Mouse (Mus musculus) testis, postnatal 14 days (tissue): ENCODE measurements at regions not wholly inside any gene's neighbourhood (a gene's known extent, or its start where the extent isn't known, plus 50 kb on each side); places are given as distances from the start of the nearest gene placed in this dataset.

Experiments
- DNase-seq: peaks from one replicate; pipeline ENCODE4 v3.0.0; 2021; ENCODE audit warnings: low spot score

GRCm38 (mm10) chr12:97921349-97922264 lies 337.7 kb downstream of the Galc start:
- no peak for DNase-seq

- no peak for DNase-seq
Measured at GRCm38 (mm10) chr12:97918416-97918815, 340.8 kb downstream of the Galc start.

- DNase-seq = no peak
Measured at GRCm38 (mm10) chr12:97915026-97915425, 344.2 kb downstream of the Galc start.

GRCm38 (mm10) chr12:97912730-97913129 lies 346.5 kb downstream of the Galc start:
- DNase-seq = no peak

- DNase-seq = no peak
Measured at GRCm38 (mm10) chr12:97899266-97899665, 360.0 kb downstream of the Galc start.

GRCm38 (mm10) chr12:97898178-97898577 lies 361.1 kb downstream of the Galc start:
- DNase-seq = no peak

- DNase-seq = no peak
Measured at GRCm38 (mm10) chr12:97895981-97896380, 363.3 kb downstream of the Galc start.

- DNase-seq = no peak
Measured at GRCm38 (mm10) chr12:97888801-97889455, 370.3 kb downstream of the Galc start.

GRCm38 (mm10) chr12:97888291-97888800 lies 370.9 kb downstream of the Galc start:
- no peak for DNase-seq

- no peak for DNase-seq
Measured at GRCm38 (mm10) chr12:97882439-97882838, 376.8 kb downstream of the Galc start.

GRCm38 (mm10) chr12:97872391-97872790 lies 386.9 kb downstream of the Galc start:
- peak; percentile 10 for DNase-seq

- no peak for DNase-seq
Measured at GRCm38 (mm10) chr12:97862921-97863320, 396.3 kb downstream of the Galc start.

GRCm38 (mm10) chr12:97836202-97836908 lies 422.9 kb downstream of the Galc start:
- DNase-seq = no peak

GRCm38 (mm10) chr12:97793364-97794120 lies 465.7 kb downstream of the Galc start:
- no peak for DNase-seq

- no peak for DNase-seq
Measured at GRCm38 (mm10) chr12:97783476-97783875, 475.8 kb downstream of the Galc start.

GRCm38 (mm10) chr12:97759116-97759515 lies 500.1 kb downstream of the Galc start:
- DNase-seq = no peak

- no peak for DNase-seq
Measured at GRCm38 (mm10) chr12:97758624-97759023, 500.6 kb downstream of the Galc start.

GRCm38 (mm10) chr12:97750166-97750565 lies 509.1 kb downstream of the Galc start:
- no peak for DNase-seq

- no peak for DNase-seq
Measured at GRCm38 (mm10) chr12:97740927-97741326, 518.3 kb downstream of the Galc start.

GRCm38 (mm10) chr12:97732078-97732580 lies 527.1 kb downstream of the Galc start:
- no peak for DNase-seq

GRCm38 (mm10) chr12:97720554-97720953 lies 538.7 kb downstream of the Galc start:
- DNase-seq = no peak
